In the genomic region with DNA sequence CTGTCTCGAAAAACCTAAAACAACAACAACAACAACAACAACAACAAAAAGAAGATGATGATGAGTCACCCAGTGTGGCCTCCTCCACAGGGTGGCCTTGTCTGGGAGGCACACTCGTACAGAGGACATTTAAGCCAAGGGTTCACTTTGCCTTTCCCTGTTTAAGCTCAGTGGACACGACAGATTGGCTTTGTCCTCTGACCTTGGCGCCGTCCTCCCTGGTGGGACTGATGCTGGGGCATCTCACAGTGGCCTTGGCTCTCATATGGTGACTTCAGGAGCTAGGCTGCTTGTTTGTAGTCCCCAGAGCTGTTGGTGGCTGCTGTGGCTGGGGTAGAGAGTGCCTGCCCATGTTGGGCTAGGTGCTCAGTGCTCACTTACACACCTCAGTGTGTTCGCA, we compare ENCODE assay signal across 10 mouse cellular contexts. TPM values are rescaled to one million over a fixed set of nuclear protein-coding genes. Genes with fewer than 3 reads are reported as not detected.
DNase-seq lines count a peak whose midpoint lies in the region; ATAC-seq and TF ChIP-seq lines count a peak whose summit lies in the region.
"Had no signal": no experiment of that assay in that cellular context is flagged by ENCODE, and none has a peak within 500 bp of the region (broad histone marks: within the 10 kb centered on the region; RNA-seq: fewer than 3 reads in every experiment).

No protein-coding gene starts in this region.

- TF ChIP-seq CTCF in left cerebral cortex, adult 2 months (IDR thresholded peaks at IDR 0.05), result no peak

- WGBS in heart, embryonic 15.5 days, result 73% methylated on average over 6 of the region's 6 CpGs
- 83% methylated on average over 6 of the region's 6 CpGs for WGBS in embryonic facial prominence, embryonic 10.5 days
- WGBS in forebrain, embryonic 12.5 days, result 74% methylated on average over 6 of the region's 6 CpGs
- WGBS in limb, embryonic 12.5 days, result 84% methylated on average over 6 of the region's 6 CpGs

- H3K9ac ChIP-seq in heart, embryonic 15.5 days, result no peak overlapping the region
- H3K9ac ChIP-seq in forebrain, embryonic 12.5 days, result no peak overlapping the region
- no peak overlapping the region for H3K9ac ChIP-seq in limb, embryonic 12.5 days (replicated peaks)
- H3K9ac ChIP-seq: liver, embryonic 13.5 days; midbrain, embryonic 12.5 days had no signal

- H3K4me3 ChIP-seq in heart, embryonic 15.5 days, result no peak overlapping the region
- H3K4me3 ChIP-seq in embryonic facial prominence, embryonic 10.5 days, result no peak overlapping the region
- H3K4me3 ChIP-seq in forebrain, embryonic 12.5 days (replicated peaks), result no peak overlapping the region
- no peak overlapping the region for H3K4me3 ChIP-seq in limb, embryonic 12.5 days (replicated peaks)
- H3K4me3 ChIP-seq in left cerebral cortex, adult 2 months, result no peak overlapping the region
- H3K4me3 ChIP-seq: liver, embryonic 13.5 days; midbrain, embryonic 12.5 days had no signal

- H3K4me2 ChIP-seq in heart, embryonic 15.5 days, result no peak overlapping the region
- no peak overlapping the region for H3K4me2 ChIP-seq in forebrain, embryonic 12.5 days
- H3K4me2 ChIP-seq in limb, embryonic 12.5 days, result no peak overlapping the region
- H3K4me2 ChIP-seq: liver, embryonic 13.5 days; midbrain, embryonic 12.5 days had no signal

- DNase-seq in heart, postnatal 4 days, result no peak
- DNase-seq in embryonic facial prominence, embryonic 10.5 days (ENCODE audit: low spot score), result no peak
- no peak for DNase-seq in spleen, adult 12 weeks (ENCODE audit: low spot score)
- no peak for DNase-seq in left cerebral cortex, adult 2 months (ENCODE audit: extremely low spot score in 1 of 2, low spot score in 2 of 2)
- DNase-seq: liver, embryonic 13.5 days had no signal

- no peaks in the 10 kb centered on the region for H3K27me3 ChIP-seq in heart, embryonic 15.5 days
- H3K27me3 ChIP-seq in embryonic facial prominence, embryonic 10.5 days (replicated peaks; ENCODE audit: low read depth, poor library complexity, severe bottlenecking), result no peaks in the 10 kb centered on the region
- no peaks in the 10 kb centered on the region for H3K27me3 ChIP-seq in forebrain, embryonic 12.5 days
- no peaks in the 10 kb centered on the region for H3K27me3 ChIP-seq in limb, embryonic 12.5 days
- H3K27me3 ChIP-seq: CH12.LX; liver, embryonic 13.5 days; midbrain, embryonic 12.5 days had no signal

- peaks cover 47% of the 10 kb centered on the region for H3K4me1 ChIP-seq in heart, embryonic 15.5 days (replicated peaks)
- H3K4me1 ChIP-seq in embryonic facial prominence, embryonic 10.5 days, result peaks cover 46% of the 10 kb centered on the region
- peaks cover 33% of the 10 kb centered on the region for H3K4me1 ChIP-seq in forebrain, embryonic 12.5 days
- H3K4me1 ChIP-seq in limb, embryonic 12.5 days (replicated peaks), result peaks cover 47% of the 10 kb centered on the region

- 0 out of 2 replicates have a peak overlapping the region, but pooled peaks have one; percentile 5 for H3K27ac ChIP-seq in heart, embryonic 15.5 days
- H3K27ac ChIP-seq in embryonic facial prominence, embryonic 10.5 days (replicated peaks), result peak overlapping the region; percentile 67; the same call in 1 of the 2 replicates
- peak overlapping the region; percentile 59; the same call in 1 of the 2 replicates for H3K27ac ChIP-seq in forebrain, embryonic 12.5 days
- H3K27ac ChIP-seq in limb, embryonic 12.5 days, result peak overlapping the region; percentile 93
- H3K27ac ChIP-seq in left cerebral cortex, adult 2 months, result no peak overlapping the region
- H3K27ac ChIP-seq: liver, embryonic 13.5 days; midbrain, embryonic 12.5 days had no signal

- H3K36me3 ChIP-seq in heart, embryonic 15.5 days, result peaks cover 3% of the 10 kb centered on the region; the same call in 1 of the 2 replicates
- peaks cover 42% of the 10 kb centered on the region for H3K36me3 ChIP-seq in embryonic facial prominence, embryonic 10.5 days (replicated peaks)
- peaks cover 10% of the 10 kb centered on the region; the same call in 1 of the 2 replicates for H3K36me3 ChIP-seq in forebrain, embryonic 12.5 days (replicated peaks)
- peaks cover 45% of the 10 kb centered on the region for H3K36me3 ChIP-seq in limb, embryonic 12.5 days

- no peaks in the 10 kb centered on the region for H3K9me3 ChIP-seq in heart, embryonic 15.5 days (replicated peaks)
- no peaks in the 10 kb centered on the region for H3K9me3 ChIP-seq in embryonic facial prominence, embryonic 10.5 days
- no peaks in the 10 kb centered on the region for H3K9me3 ChIP-seq in forebrain, embryonic 12.5 days
- H3K9me3 ChIP-seq in limb, embryonic 12.5 days, result no peaks in the 10 kb centered on the region
- H3K9me3 ChIP-seq: liver, embryonic 13.5 days; midbrain, embryonic 12.5 days had no signal

- ATAC-seq in heart, embryonic 15.5 days (replicated peaks; ENCODE audit: insufficient number of reproducible peaks, insufficient read depth, low FRiP score, low read depth), result no peak
- no peak for ATAC-seq in forebrain, embryonic 12.5 days (ENCODE audit: low FRiP score)
- ATAC-seq in limb, embryonic 12.5 days (ENCODE audit: insufficient number of reproducible peaks, insufficient read depth, low FRiP score, low TSS enrichment, low read depth), result no peak

- intact Hi-C loops in left cerebral cortex, adult 2 months (cut with DNase I), result no loop called here

RNA-seq across cellular contexts. Expression of a gene that starts 11.7 kb away (rescaled TPM):
- polyA plus RNA-seq in heart, embryonic 15.5 days (2015; fragmentation: Nextera tagmentation; extraction: Ambion mirVana), result 1.1 and 1.4 TPM in 2 replicates
- total RNA-seq in heart, postnatal 4 days (2021), result 10 to 100 TPM; 21.9 to 22.3 TPM
- 1.4 and 1.9 TPM in 2 replicates for polyA plus RNA-seq in embryonic facial prominence, embryonic 10.5 days (2016; fragmentation: Nextera tagmentation; extraction: Ambion mirVana)
- polyA plus RNA-seq in forebrain, embryonic 12.5 days (2016; fragmentation: Nextera tagmentation; extraction: Ambion mirVana), result 1.4 and 1.6 TPM in 2 replicates
- polyA plus RNA-seq in limb, embryonic 12.5 days (2016; fragmentation: Nextera tagmentation; extraction: Ambion mirVana), result 3.2 and 3.5 TPM in 2 replicates
- total RNA-seq in left cerebral cortex, adult 2 months (2021), result 10 to 100 TPM; 28.8 to 29.2 TPM

RNA-seq across cellular contexts. Expression of a gene that starts 36.6 kb away (rescaled TPM):
- 4.2 and 12.0 TPM in 2 replicates for polyA plus RNA-seq in heart, embryonic 15.5 days (2015; fragmentation: Nextera tagmentation; extraction: Ambion mirVana)
- total RNA-seq in heart, postnatal 4 days (2021), result 1 to 10 TPM; 2.8 to 3.3 TPM
- 3.4 and 3.7 TPM in 2 replicates for polyA plus RNA-seq in embryonic facial prominence, embryonic 10.5 days (2016; fragmentation: Nextera tagmentation; extraction: Ambion mirVana)
- polyA plus RNA-seq in forebrain, embryonic 12.5 days (2016; fragmentation: Nextera tagmentation; extraction: Ambion mirVana), result 2.8 and 4.4 TPM in 2 replicates
- polyA plus RNA-seq in limb, embryonic 12.5 days (2016; fragmentation: Nextera tagmentation; extraction: Ambion mirVana), result 11.1 and 12.8 TPM in 2 replicates
- 1 to 10 TPM; 2.1 to 3.1 TPM for total RNA-seq in left cerebral cortex, adult 2 months (2021)
